Mouse (Mus musculus) hematopoietic stem cell, adult 5-6 weeks (primary cell): ENCODE results near the gene Olfr836. TPM values are rescaled to one million over a fixed set of nuclear protein-coding genes. Genes with fewer than 3 reads are reported as not detected.
"Not testable (repeated sequence)": the region's sequence is repeated elsewhere in the genome, so short reads cannot be mapped to it uniquely, and the experiment has no call there.

ENCODE experiments used
- ATAC-seq, 2 experiments: fragments of 125-278 bp in 1 of 2; replicated peaks in 1 of 2; 2 replicates each; pipeline ENCODE4 v1.8.0; 2016 to 2017; ENCODE audit warnings: inconsistent platforms in 2 of 2, mild to moderate bottlenecking in 2 of 2, moderate number of reproducible peaks in 2 of 2, low read depth in 1 of 2, moderate TSS enrichment in 1 of 2; ENCODE audit not compliant: low FRiP score in 2 of 2, poor library complexity in 2 of 2, severe bottlenecking in 2 of 2, insufficient read depth in 1 of 2, low TSS enrichment in 1 of 2
- total RNA-seq: library from RNA; stranded (forward); fragments of 172-1452, 232-1000 nt; gene quantifications from 2 replicates; pipeline ENCODE4 v1.2.3, GENCODE M21; 2017

The Olfr836 gene
- total RNA-seq = not detected in 2 replicates

GRCm38 (mm10) chr9:19120082-19120481, at the start of gene Olfr836:
Gene Olfr836 (plus strand): TSS chr9:19120382.
- ATAC-seq = no peak

- ATAC-seq = no peak
Observed at GRCm38 (mm10) chr9:19084986-19085385, 35.2 kb upstream of the Olfr836 start.

DNA sequence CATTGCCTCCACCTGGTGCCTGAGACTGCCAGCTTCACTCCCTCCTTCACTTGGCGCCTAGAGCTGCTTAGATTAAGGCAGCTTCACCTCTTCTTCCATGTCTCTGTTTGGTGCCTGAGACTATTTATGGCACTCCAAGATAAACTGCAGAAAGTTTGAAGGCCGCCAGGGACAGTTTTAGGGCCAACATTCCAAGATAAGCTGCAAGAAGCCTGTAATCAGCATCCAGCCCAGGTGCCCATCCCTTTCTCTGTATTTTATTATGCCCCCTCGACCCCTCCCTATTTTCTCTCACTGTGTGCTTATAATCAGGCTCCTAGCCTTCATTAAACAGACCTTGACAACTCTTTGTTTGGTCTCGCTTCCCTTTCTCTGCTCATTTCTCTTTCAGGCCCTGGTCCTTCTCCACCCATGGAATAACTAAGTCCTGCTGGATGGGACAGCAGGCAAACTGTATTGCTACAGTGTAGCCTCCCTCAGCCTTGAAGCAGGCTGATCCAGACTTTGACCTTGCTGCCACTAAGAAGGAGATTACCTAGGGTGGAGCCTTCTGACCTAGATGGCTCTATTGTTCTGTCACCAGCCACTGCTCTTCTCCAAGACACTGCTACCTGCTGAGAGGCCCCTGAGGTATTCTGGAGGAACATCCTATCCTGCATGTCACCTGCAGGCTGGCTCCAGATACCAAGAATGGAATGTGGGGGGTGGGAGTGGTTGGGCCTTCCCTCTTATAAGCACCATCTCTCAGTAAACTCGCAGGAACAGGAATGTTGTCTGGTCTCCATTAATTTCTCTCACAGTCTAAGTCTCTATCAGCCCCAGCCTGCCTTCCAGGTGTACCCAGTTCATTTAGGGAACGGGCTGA, 27.1 kb upstream of the Olfr836 start:
- ATAC-seq = not testable (repeated sequence)

DNA sequence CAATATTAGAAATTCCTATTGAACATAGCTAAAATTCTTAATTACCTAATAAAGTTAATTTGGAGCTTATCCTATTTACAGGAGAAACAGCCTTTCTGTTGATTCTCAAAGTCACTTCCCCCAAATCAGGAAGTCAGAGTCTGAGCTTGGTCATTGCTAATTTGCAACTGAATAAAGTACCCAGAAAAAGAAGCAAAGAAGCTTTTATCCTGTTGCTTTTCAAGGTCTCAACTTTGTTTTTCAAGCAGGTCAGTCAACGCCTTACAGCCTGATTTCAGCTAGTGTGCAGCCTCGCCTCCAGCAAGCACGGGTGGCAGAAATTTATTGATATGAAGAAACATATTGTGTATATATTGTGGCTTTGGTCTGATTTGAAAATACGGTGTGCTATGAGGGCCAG, 22.9 kb upstream of the Olfr836 start:
- no peak for ATAC-seq

GRCm38 (mm10) chr9:19136017-19136416, 15.8 kb downstream of the Olfr836 start, which contains the start of gene Olfr837:
Gene Olfr837 (plus strand): TSS chr9:19136317.
- ATAC-seq = no peak

Other genes with a start within 250 kb of the Olfr836 start
- gene Olfr830, start 245.7 kb upstream of the Olfr836 start, total RNA-seq = not detected in 2 replicates
- gene Olfr832, start 183.3 kb upstream of the Olfr836 start, total RNA-seq = not detected in 2 replicates
- not detected in 2 replicates for gene Olfr834, start 132.4 kb upstream of the Olfr836 start, total RNA-seq
- gene Olfr835, start 87.6 kb upstream of the Olfr836 start, total RNA-seq = not detected in 2 replicates
- not detected in 2 replicates for gene Olfr837, start 15.9 kb downstream of the Olfr836 start, total RNA-seq
- gene Olfr839-ps1, start 56.9 kb downstream of the Olfr836 start, total RNA-seq = not detected in 2 replicates
- gene Olfr843, start 131.6 kb downstream of the Olfr836 start, total RNA-seq = not detected in 2 replicates
- gene Olfr844, start 196.0 kb downstream of the Olfr836 start, total RNA-seq = not detected in 2 replicates
- gene Olfr845, start 216.1 kb downstream of the Olfr836 start, total RNA-seq = not detected in 2 replicates
- gene Olfr846, start 243.6 kb downstream of the Olfr836 start, total RNA-seq = not detected in 2 replicates